Mouse (Mus musculus) G1E (cell line): Measurements from ENCODE around the gene Efna4.

Experiments
- CTCF ChIP-seq: IDR thresholded peaks from 2 replicates; pipeline ENCODE4 v1.5.1; 2012; ENCODE audit warnings: low read depth, low read length, inconsistent platforms, mixed read lengths
- TAL1 ChIP-seq: conservative IDR thresholded peaks from 2 replicates; pipeline ENCODE4 v1.6.1; 2012; ENCODE audit warnings: low read depth, low read length, inconsistent platforms, mixed read lengths

DNA sequence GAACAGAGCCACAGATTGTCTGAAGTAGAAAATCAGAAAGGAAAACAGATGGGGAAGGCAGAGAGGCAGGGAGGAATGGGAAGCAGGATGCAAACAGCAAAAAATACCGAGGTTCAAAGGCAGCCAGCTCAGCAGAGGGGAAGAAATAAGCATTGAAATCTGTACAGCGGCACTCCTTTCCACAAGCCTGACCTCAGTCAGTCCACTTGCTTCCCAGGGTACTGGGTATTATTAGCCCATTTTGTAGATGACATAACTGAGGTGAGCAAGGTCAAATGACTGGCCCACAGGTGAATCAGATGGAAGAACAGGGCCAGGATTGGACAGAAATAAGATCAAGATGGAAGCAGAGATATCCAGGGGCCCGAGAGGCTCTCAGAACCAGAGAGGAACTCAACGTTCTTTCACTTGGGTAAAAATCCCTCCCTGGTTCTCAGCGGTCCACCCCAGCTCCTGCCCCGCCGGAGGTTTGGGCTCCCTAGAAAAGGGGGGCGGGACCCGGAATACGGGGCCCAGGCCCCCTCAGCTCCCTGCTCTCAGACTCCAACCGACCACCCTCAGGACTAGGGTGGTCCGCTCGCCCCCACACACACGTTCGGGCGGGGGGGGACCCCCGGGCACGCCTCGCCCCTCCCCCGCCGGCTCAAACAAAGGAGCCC lies 637 bp downstream of the Efna4 start:
- TF ChIP-seq CTCF (no peak), TAL1 (no peak)
